Mouse (Mus musculus) heart, embryonic 16.5 days (tissue): ENCODE measurements around the gene Nyap1. TPM values are rescaled to one million over a fixed set of nuclear protein-coding genes. Genes with fewer than 3 reads are reported as not detected.

ENCODE experiments used
- ATAC-seq: fragments of 200-750 bp; cut with Nextera tagmentation; replicated peaks from 2 replicates; pipeline ENCODE4 v1.8.0; 2017; ENCODE audit warnings: moderate number of reproducible peaks; ENCODE audit not compliant: insufficient read depth, low FRiP score; ENCODE audit errors: extremely low read depth
- H3K27ac ChIP-seq: fragments of 300-500 bp; sonication (generic); 2 replicates; pipeline ENCODE4 v1.5.1; 2014; ENCODE audit warnings: mild to moderate bottlenecking, low read length, control low read depth, moderate library complexity
- H3K27me3 ChIP-seq: fragments of 300-500 bp; sonication (generic); 2 replicates; pipeline ENCODE4 v1.6.1; 2014; ENCODE audit warnings: low read length, mixed read lengths; ENCODE audit not compliant: control insufficient read depth, insufficient read depth
- H3K36me3 ChIP-seq: fragments of 300-500 bp; sonication (generic); 2 replicates; pipeline ENCODE4 v1.6.1; 2014; ENCODE audit not compliant: control insufficient read depth, insufficient read depth
- H3K4me1 ChIP-seq: fragments of 300-500 bp; sonication (generic); 2 replicates; pipeline ENCODE4 v1.6.1; 2014; ENCODE audit warnings: low read length, mixed read lengths; ENCODE audit not compliant: control insufficient read depth, insufficient read depth
- H3K4me2 ChIP-seq: fragments of 300-500 bp; sonication (generic); 2 replicates; pipeline ENCODE4 v1.6.1; 2014; ENCODE audit warnings: low read depth, mild to moderate bottlenecking, control low read depth, low read length
- H3K4me3 ChIP-seq: fragments of 300-500 bp; sonication (generic); 2 replicates; pipeline ENCODE4 v1.5.1; 2014; ENCODE audit warnings: mild to moderate bottlenecking, control low read depth, low read length
- H3K9ac ChIP-seq: fragments of 300-500 bp; sonication (generic); 2 replicates; pipeline ENCODE4 v1.6.1; 2014; ENCODE audit warnings: low read length, control low read depth
- H3K9me3 ChIP-seq: fragments of 300-500 bp; sonication (generic); replicated peaks from 2 replicates; pipeline ENCODE4 v1.6.1; 2016; ENCODE audit warnings: low read length; ENCODE audit not compliant: control insufficient read depth
- WGBS: fragments of 180-500 bp; shearing (Covaris S2); extraction: QIAGEN DNeasy Blood & Tissue Kit; methylation state at CpG from one replicate; pipeline ENCODE4 v1.1.7; 2014; 5-methylcytosine and 5-hydroxymethylcytosine counted together
- polyA plus RNA-seq: library from polyadenylated mRNA; unstranded; fragments of >200 nt; fragmentation: Nextera tagmentation; extraction: Ambion mirVana; gene quantifications from 2 replicates; pipeline ENCODE4 v1.2.1, GENCODE M21; 2015

Gene Nyap1
- polyA plus RNA-seq, 1 experiment from 2014 or later = 1.6 TPM

- Histone ChIP-seq H3K9me3 (no peaks in the 10 kb centered on the region), H3K27me3 (no peaks in the 10 kb centered on the region), H3K4me3 (peak overlapping the region; percentile 73), H3K4me1 (peaks cover 12% of the 10 kb centered on the region), H3K27ac (no peak overlapping the region), H3K9ac (peak overlapping the region; percentile 82), H3K36me3 (no peaks in the 10 kb centered on the region), H3K4me2 (peak overlapping the region; percentile 93)
- 18% methylated on average over 11 of the region's 11 CpGs for WGBS
- no peak for ATAC-seq
These were observed 901 bp downstream of the Nyap1 start for GRCm38 (mm10) chr5:137740506-137740905.

GRCm38 (mm10) chr5:137739471-137739870, 1.9 kb downstream of the Nyap1 start:
- no peaks in the 10 kb centered on the region for H3K9me3 ChIP-seq
- H3K4me3 ChIP-seq = no peak overlapping the region; the same call in 1 of the 2 replicates
- H3K27ac ChIP-seq = no peak overlapping the region
- peaks cover 6% of the 10 kb centered on the region; the same call in 1 of the 2 replicates for H3K4me1 ChIP-seq
- no peaks in the 10 kb centered on the region for H3K36me3 ChIP-seq
- no peaks in the 10 kb centered on the region for H3K27me3 ChIP-seq
- ATAC-seq = no peak
- H3K4me2 ChIP-seq = peak overlapping the region; percentile 22; the same call in 1 of the 2 replicates
- no peak overlapping the region for H3K9ac ChIP-seq
- WGBS = 76% methylated on average over 9 of the region's 9 CpGs

- WGBS = 48% methylated on average over 5 of the region's 5 CpGs
- no peak for ATAC-seq
- no peak overlapping the region for H3K27ac ChIP-seq
- H3K4me3 ChIP-seq = no peak overlapping the region
- H3K4me2 ChIP-seq = no peak overlapping the region
- H3K9me3 ChIP-seq = no peaks in the 10 kb centered on the region
- peaks cover 6% of the 10 kb centered on the region; the same call in 1 of the 2 replicates for H3K4me1 ChIP-seq
- no peaks in the 10 kb centered on the region; the same call in 1 of the 2 replicates for H3K36me3 ChIP-seq
- no peaks in the 10 kb centered on the region for H3K27me3 ChIP-seq
- no peak overlapping the region for H3K9ac ChIP-seq
These were observed 2.9 kb downstream of the Nyap1 start for GRCm38 (mm10) chr5:137738516-137738915.

DNA sequence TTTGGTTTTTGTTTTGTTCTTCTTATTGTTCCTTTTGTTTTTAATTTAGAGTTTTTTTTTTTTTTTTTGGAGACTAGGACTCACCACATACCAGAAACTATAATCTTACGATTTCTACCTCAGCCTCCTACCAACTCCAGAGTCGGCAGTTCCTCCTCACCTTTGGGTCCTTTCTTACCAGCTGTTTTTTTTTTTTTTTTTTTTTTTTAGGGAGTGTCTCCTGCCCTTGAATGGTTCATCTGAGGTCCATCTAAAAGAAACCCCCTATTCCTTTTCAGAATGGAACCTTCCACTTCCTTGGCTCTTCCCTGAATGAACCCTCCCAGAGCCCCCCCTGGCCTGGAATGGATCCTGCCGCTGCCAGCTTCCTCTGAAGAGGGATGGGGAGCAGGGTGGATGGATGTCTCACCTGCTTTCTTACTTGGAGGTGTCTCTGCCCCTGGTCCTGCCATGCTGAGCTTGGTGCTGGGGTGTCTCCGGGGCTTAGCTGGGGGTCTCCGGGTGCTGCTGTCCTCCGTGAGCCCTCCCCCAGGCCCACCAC, 3.9 kb downstream of the Nyap1 start:
- H3K9ac ChIP-seq = no peak overlapping the region
- peaks cover 6% of the 10 kb centered on the region; the same call in 1 of the 2 replicates for H3K4me1 ChIP-seq
- no peak overlapping the region for H3K27ac ChIP-seq
- H3K27me3 ChIP-seq = no peaks in the 10 kb centered on the region
- 77% methylated on average over 6 of the region's 6 CpGs for WGBS
- H3K4me3 ChIP-seq = no peak overlapping the region
- H3K4me2 ChIP-seq = no peak overlapping the region
- H3K9me3 ChIP-seq = no peaks in the 10 kb centered on the region
- no peak for ATAC-seq
- H3K36me3 ChIP-seq = no peaks in the 10 kb centered on the region; the same call in 1 of the 2 replicates

GRCm38 (mm10) chr5:137734289-137735061, 6.9 kb downstream of the Nyap1 start:
- H3K27ac ChIP-seq = no peak overlapping the region
- ATAC-seq = no peak

DNA sequence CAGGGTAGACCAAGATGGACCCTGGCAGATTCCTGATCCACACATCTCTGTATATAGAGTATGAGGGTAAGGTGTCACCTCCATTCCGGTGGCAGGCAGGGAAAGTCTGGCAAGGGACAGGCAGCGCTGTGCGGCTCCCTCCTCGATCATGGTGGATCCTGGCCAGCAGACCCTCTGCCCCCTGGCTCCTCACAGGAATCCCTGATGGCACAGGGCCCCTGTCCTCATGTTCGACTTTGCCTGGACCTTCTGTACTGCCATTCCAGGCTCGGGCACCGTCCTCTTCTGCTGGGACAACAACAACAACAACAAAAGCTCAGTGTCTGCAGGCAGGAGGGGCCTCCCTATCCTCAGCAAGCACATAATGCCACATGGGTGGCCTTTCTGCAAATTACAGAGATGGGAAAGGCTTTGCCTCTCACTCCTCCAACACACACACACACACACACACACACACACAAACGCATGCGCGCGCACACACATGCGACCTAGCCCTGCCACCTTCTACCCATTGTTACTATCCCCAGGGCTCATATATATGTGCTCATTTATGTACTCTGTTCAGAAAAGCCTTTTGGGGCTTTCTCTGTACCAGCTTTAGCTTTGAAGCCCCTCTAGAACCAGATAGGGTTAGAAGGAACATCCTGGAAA, 7.6 kb downstream of the Nyap1 start:
- H3K4me2 ChIP-seq = no peak overlapping the region
- no peak overlapping the region for H3K9ac ChIP-seq
- no peak overlapping the region for H3K27ac ChIP-seq
- no peaks in the 10 kb centered on the region; the same call in 1 of the 2 replicates for H3K36me3 ChIP-seq
- H3K4me1 ChIP-seq = no peaks in the 10 kb centered on the region
- H3K27me3 ChIP-seq = no peaks in the 10 kb centered on the region
- no peak overlapping the region for H3K4me3 ChIP-seq
- H3K9me3 ChIP-seq = no peaks in the 10 kb centered on the region
- 92% methylated on average over 12 of the region's 12 CpGs for WGBS
- ATAC-seq = no peak

More at GRCm38 (mm10) chr5:137734289-137735061, 6.9 kb downstream of the Nyap1 start:
- Histone ChIP-seq H3K9ac (no peak overlapping the region), H3K4me2 (no peak overlapping the region), H3K4me1 (no peaks in the 10 kb centered on the region; the same call in 1 of the 2 replicates), H3K9me3 (no peaks in the 10 kb centered on the region), H3K27me3 (no peaks in the 10 kb centered on the region), H3K4me3 (no peak overlapping the region), H3K36me3 (no peaks in the 10 kb centered on the region; the same call in 1 of the 2 replicates)
- 78% methylated on average over 6 of the region's 6 CpGs for WGBS

- 64% methylated on average over 6 of the region's 6 CpGs for WGBS
- Histone ChIP-seq H3K27ac (no peak overlapping the region), H3K27me3 (no peaks in the 10 kb centered on the region; the same call in 1 of the 2 replicates), H3K4me3 (no peak overlapping the region), H3K4me1 (no peaks in the 10 kb centered on the region), H3K9ac (no peak overlapping the region), H3K9me3 (no peaks in the 10 kb centered on the region), H3K4me2 (no peak overlapping the region), H3K36me3 (no peaks in the 10 kb centered on the region)
- no peak for ATAC-seq
These were observed 14.6 kb downstream of the Nyap1 start for GRCm38 (mm10) chr5:137726767-137727166.

GRCm38 (mm10) chr5:137723840-137724239, 17.6 kb downstream of the Nyap1 start:
- no peaks in the 10 kb centered on the region for H3K9me3 ChIP-seq
- H3K9ac ChIP-seq = no peak overlapping the region
- H3K4me3 ChIP-seq = no peak overlapping the region
- H3K4me1 ChIP-seq = peaks cover 11% of the 10 kb centered on the region
- WGBS = 81% methylated on average over 5 of the region's 5 CpGs
- H3K27me3 ChIP-seq = no peaks in the 10 kb centered on the region; the same call in 1 of the 2 replicates
- H3K27ac ChIP-seq = no peak overlapping the region
- no peaks in the 10 kb centered on the region for H3K36me3 ChIP-seq
- no peak overlapping the region for H3K4me2 ChIP-seq
- no peak for ATAC-seq
